11 mouse cellular contexts compared by ENCODE assay signal in genomic region chr7:97790272-97790671, GRCm38 (mm10). TPM values are rescaled to one million over a fixed set of nuclear protein-coding genes. Genes with fewer than 3 reads are reported as not detected.
DNase-seq lines count a peak whose midpoint lies in the region; ATAC-seq and TF ChIP-seq lines count a peak whose summit lies in the region.
"Had no signal": no experiment of that assay in that cellular context is flagged by ENCODE, and none has a peak within 500 bp of the region (broad histone marks: within the 10 kb centered on the region; RNA-seq: fewer than 3 reads in every experiment).

No protein-coding gene starts in this region.

- no peaks in the 10 kb centered on the region for H3K36me3 ChIP-seq in E14TG2a.4 (ENCODE audit: insufficient read depth, low read length)
- H3K36me3 ChIP-seq in hindbrain, postnatal 0 days (ENCODE audit: insufficient read depth, low read length): no peaks in the 10 kb centered on the region
- no peaks in the 10 kb centered on the region for H3K36me3 ChIP-seq in midbrain, embryonic 13.5 days
- H3K36me3 ChIP-seq in kidney, embryonic 14.5 days (ENCODE audit: control insufficient read depth, insufficient read depth, low read length): no peaks in the 10 kb centered on the region
- H3K36me3 ChIP-seq: liver, embryonic 12.5 days had no signal

- H3K4me3 ChIP-seq in E14TG2a.4 (replicated peaks; ENCODE audit: low read length): peak overlapping the region; percentile 95
- H3K4me3 ChIP-seq in hindbrain, postnatal 0 days (ENCODE audit: low read length): no peak overlapping the region
- H3K4me3 ChIP-seq in midbrain, embryonic 13.5 days (replicated peaks): peak overlapping the region; percentile 92
- H3K4me3 ChIP-seq in kidney, embryonic 14.5 days (ENCODE audit: low read length): no peak overlapping the region
- H3K4me3 ChIP-seq: liver, embryonic 12.5 days had no signal

- no peak overlapping the region for H3K9ac ChIP-seq in hindbrain, postnatal 0 days (replicated peaks; ENCODE audit: low read length)
- no peak overlapping the region for H3K9ac ChIP-seq in midbrain, embryonic 13.5 days (replicated peaks)
- no peak overlapping the region for H3K9ac ChIP-seq in kidney, embryonic 14.5 days (ENCODE audit: low read depth, low read length)
- H3K9ac ChIP-seq: liver, embryonic 12.5 days had no signal

- H3K27ac ChIP-seq in hindbrain, postnatal 0 days: no peak overlapping the region
- no peak overlapping the region for H3K27ac ChIP-seq in midbrain, embryonic 13.5 days
- no peak overlapping the region for H3K27ac ChIP-seq in kidney, embryonic 14.5 days (ENCODE audit: low read depth, low read length)
- H3K27ac ChIP-seq: liver, embryonic 12.5 days had no signal

- H3K27me3 ChIP-seq in E14TG2a.4 (ENCODE audit: insufficient read depth, low read length): no peaks in the 10 kb centered on the region
- no peaks in the 10 kb centered on the region for H3K27me3 ChIP-seq in hindbrain, postnatal 0 days (ENCODE audit: insufficient read depth, low read length)
- no peaks in the 10 kb centered on the region for H3K27me3 ChIP-seq in midbrain, embryonic 13.5 days
- H3K27me3 ChIP-seq in kidney, embryonic 14.5 days (ENCODE audit: control insufficient read depth, insufficient read depth, low read length): peaks cover 12% of the 10 kb centered on the region
- H3K27me3 ChIP-seq: Patski had no signal

- peak; percentile 8 for DNase-seq in embryo, embryonic 9.5 days (ENCODE audit: extremely low spot score)
- no peak for DNase-seq in embryo, embryonic 10 days (ENCODE audit: low spot score)
- DNase-seq in hindbrain, postnatal 0 days (ENCODE audit: low spot score): no peak
- no peak for DNase-seq in gastrocnemius, postnatal 10 days
- DNase-seq: heart, postnatal 14 days had no signal

- H3K4me1 ChIP-seq in E14TG2a.4 (replicated peaks; ENCODE audit: low read depth, low read length): peaks cover 49% of the 10 kb centered on the region
- H3K4me1 ChIP-seq in hindbrain, postnatal 0 days (ENCODE audit: insufficient read depth, low read length): no peaks in the 10 kb centered on the region
- peaks cover 30% of the 10 kb centered on the region for H3K4me1 ChIP-seq in midbrain, embryonic 13.5 days (replicated peaks)
- H3K4me1 ChIP-seq in kidney, embryonic 14.5 days (ENCODE audit: control insufficient read depth, insufficient read depth, low read length): 0 out of 2 replicates have a peak, but pooled peaks cover 8% of the 10 kb centered on the region

- ATAC-seq in hindbrain, postnatal 0 days: no peak
- ATAC-seq in midbrain, embryonic 13.5 days: no peak
- ATAC-seq in inflammation-experienced regulatory T-cells, adult 6 months: no peak
- no peak for ATAC-seq in kidney, embryonic 14.5 days (ENCODE audit: low FRiP score, low TSS enrichment)
- ATAC-seq: liver, embryonic 12.5 days; Patski had no signal

- WGBS in hindbrain, postnatal 0 days: 46% methylated on average over 2 of the region's 2 CpGs
- 45% methylated on average over 2 of the region's 2 CpGs for WGBS in midbrain, embryonic 13.5 days
- 38% methylated on average over 2 of the region's 2 CpGs for WGBS in kidney, embryonic 14.5 days

- H3K9me3 ChIP-seq in E14TG2a.4 (ENCODE audit: low read length): no peaks in the 10 kb centered on the region
- no peaks in the 10 kb centered on the region for H3K9me3 ChIP-seq in hindbrain, postnatal 0 days (ENCODE audit: low read length)
- no peaks in the 10 kb centered on the region for H3K9me3 ChIP-seq in midbrain, embryonic 13.5 days
- no peaks in the 10 kb centered on the region for H3K9me3 ChIP-seq in kidney, embryonic 14.5 days (ENCODE audit: control insufficient read depth, low read length)
- H3K9me3 ChIP-seq: liver, embryonic 12.5 days had no signal

- no peak for TF ChIP-seq CTCF in E14TG2a.4 (conservative IDR thresholded peaks at IDR 0.05; ENCODE audit: low read length)
- no peak for TF ChIP-seq CTCF in hindbrain, postnatal 0 days (IDR thresholded peaks at IDR 0.05; ENCODE audit: low read depth)

- H3K4me2 ChIP-seq in hindbrain, postnatal 0 days (ENCODE audit: low read depth, low read length): peak overlapping the region; percentile 91
- H3K4me2 ChIP-seq in midbrain, embryonic 13.5 days (replicated peaks): peak overlapping the region; percentile 88
- no peak overlapping the region; the same call in 1 of the 2 replicates for H3K4me2 ChIP-seq in kidney, embryonic 14.5 days (replicated peaks; ENCODE audit: low read depth, low read length)
- H3K4me2 ChIP-seq: liver, embryonic 12.5 days had no signal

RNA-seq across cellular contexts. Expression of gene Pak1, which starts 1.9 kb away (rescaled TPM):
- total RNA-seq in hindbrain, postnatal 0 days (2014; rRNA removed): 125 and 137 TPM in 2 replicates
- polyA plus RNA-seq in hindbrain, postnatal 0 days (2015; fragmentation: Nextera tagmentation; extraction: Ambion mirVana): 111 and 114 TPM in 2 replicates
- polyA plus RNA-seq in midbrain, embryonic 13.5 days (2015; fragmentation: Nextera tagmentation; extraction: Ambion mirVana): 145 and 152 TPM in 2 replicates
- total RNA-seq in gastrocnemius, postnatal 10 days (2021): 100 to 1,000 TPM; 160 to 188 TPM
- 1 to 10 TPM; 1.7 to 4.1 (median 2.2) TPM for polyA plus RNA-seq in inflammation-experienced regulatory T-cells, adult 6 months (2017; shearing (Covaris generic))
- polyA plus RNA-seq in kidney, embryonic 14.5 days (2014; fragmentation: Nextera tagmentation; extraction: Ambion mirVana): 13.0 and 22.1 TPM in 2 replicates

RNA-seq across cellular contexts. Expression of gene Aqp11, which starts 52.2 kb away (rescaled TPM):
- total RNA-seq in hindbrain, postnatal 0 days (2014; rRNA removed): 15.0 and 16.0 TPM in 2 replicates
- 29.4 and 29.5 TPM in 2 replicates for polyA plus RNA-seq in hindbrain, postnatal 0 days (2015; fragmentation: Nextera tagmentation; extraction: Ambion mirVana)
- polyA plus RNA-seq in midbrain, embryonic 13.5 days (2015; fragmentation: Nextera tagmentation; extraction: Ambion mirVana): 9.7 and 10.8 TPM in 2 replicates
- 1 to 10 TPM; 2.0 to 2.7 TPM for total RNA-seq in gastrocnemius, postnatal 10 days (2021)
- polyA plus RNA-seq in inflammation-experienced regulatory T-cells, adult 6 months (2017; shearing (Covaris generic)): 1 to 10 TPM in 2 of 3 experiments, under 1 TPM in 1; 0.48 to 1.3 (median 1.1) TPM
- 12.3 and 12.6 TPM in 2 replicates for polyA plus RNA-seq in kidney, embryonic 14.5 days (2014; fragmentation: Nextera tagmentation; extraction: Ambion mirVana)

Comparison
In these comparisons a context has a peak if more than half of its experiments do, and no peak if none do; other contexts are left out.
1. H3K4me3 ChIP-seq: peak in E14TG2a.4 (single experiment) and midbrain, embryonic 13.5 days (single experiment); none in hindbrain, postnatal 0 days (single experiment) and kidney, embryonic 14.5 days (single experiment).